Mouse (Mus musculus) myocyte (in vitro differentiated cells): ENCODE measurements around the gene Mrpl53.

ENCODE experiments used
- CEBPB ChIP-seq: IDR thresholded peaks from 2 replicates; pipeline ENCODE4 v1.6.1; 2011; ENCODE audit warnings: mild to moderate bottlenecking, moderate library complexity; ENCODE audit not compliant: poor library complexity, insufficient read depth, severe bottlenecking
- MAX ChIP-seq: IDR thresholded peaks from one replicate; pipeline ENCODE4 v1.6.1; 2011; ENCODE audit warnings: low read depth, mild to moderate bottlenecking, control low read depth
- MYOD1 ChIP-seq, 3 experiments: IDR thresholded peaks; one replicate each; pipeline ENCODE4 v1.6.1; 2011; ENCODE audit warnings: control low read depth in 2 of 3, low read depth in 2 of 3, mild to moderate bottlenecking in 2 of 3, moderate library complexity in 1 of 3; ENCODE audit not compliant: insufficient read length in 2 of 3, control insufficient read depth in 1 of 3
- POLR2A ChIP-seq: IDR thresholded peaks from one replicate; pipeline ENCODE4 v1.6.1; 2011; ENCODE audit warnings: low read depth, mild to moderate bottlenecking, control low read depth, moderate library complexity; ENCODE audit not compliant: insufficient read length
- SRF ChIP-seq: IDR thresholded peaks from one replicate; pipeline ENCODE4 v1.6.1; 2011; ENCODE audit warnings: low read depth; ENCODE audit not compliant: control insufficient read depth, insufficient read length
- TCF12 ChIP-seq: IDR thresholded peaks from one replicate; pipeline ENCODE4 v1.6.1; 2011; ENCODE audit warnings: mild to moderate bottlenecking, control low read depth; ENCODE audit not compliant: poor library complexity, insufficient read depth, severe bottlenecking
- USF1 ChIP-seq: IDR thresholded peaks from one replicate; pipeline ENCODE4 v1.6.1; 2011; ENCODE audit warnings: low read depth, mild to moderate bottlenecking, control low read depth, moderate library complexity

DNA sequence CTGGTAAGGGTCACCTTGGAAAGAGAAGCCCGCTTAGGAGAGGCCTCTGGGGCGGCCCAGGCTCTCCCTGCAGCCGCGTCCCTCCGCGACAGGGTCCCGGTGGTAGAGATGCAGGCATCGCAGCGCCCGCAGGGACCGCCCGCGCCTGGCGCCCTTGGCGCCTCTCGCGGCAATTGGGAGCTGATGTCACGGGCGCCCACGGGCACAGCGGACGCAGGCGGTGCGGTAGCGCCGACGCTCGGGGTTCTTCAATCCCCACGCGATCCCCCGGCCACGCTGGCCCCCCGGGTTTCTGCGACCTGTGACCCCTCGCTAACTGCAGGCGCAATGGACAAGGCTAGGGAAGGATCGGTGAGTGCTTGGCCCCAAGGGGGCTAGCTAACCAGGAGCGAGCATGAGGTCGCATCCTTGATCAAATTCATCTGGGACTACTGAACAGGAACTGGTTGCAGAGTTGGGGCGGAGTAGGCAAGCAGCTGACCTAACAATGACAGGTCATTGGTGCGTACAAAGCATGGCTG, 33.4 kb downstream of the Mrpl53 start:
- TF ChIP-seq POLR2A (peak; percentile 26), TCF12 (no peak), SRF (no peak), MYOD1 (IDR thresholded peaks at IDR 0.05; ENCODE audit: control insufficient read depth in 1 of 3, insufficient read length in 2 of 3, low read depth in 2 of 3) (peak in 1 of 3 experiments; percentile 6), MAX (no peak), USF1 (peak; percentile 49), CEBPB (no peak)
